Mouse (Mus musculus) layer of hippocampus, postnatal 25 days (tissue): ENCODE results near the gene Kcns1. TPM values are rescaled to one million over a fixed set of nuclear protein-coding genes. Genes with fewer than 3 reads are reported as not detected.
A peak's percentile ranks its signal among the peaks of the same experiment; 100 is the strongest.
"Not testable (repeated sequence)": the region's sequence is repeated elsewhere in the genome, so short reads cannot be mapped to it uniquely, and the experiment has no call there.

Experiments
- DNase-seq, 2 experiments: peaks; one replicate each; pipeline ENCODE4 v3.0.0; 2022; ENCODE audit warnings: mixed read lengths in 2 of 2, low spot score in 1 of 2; ENCODE audit errors: extremely low spot score in 1 of 2
- total RNA-seq, 2 experiments: library from RNA; stranded (reverse); gene quantifications; 2 replicates each; pipeline ENCODE4 v1.2.3; 2021

Gene Kcns1
- 1 to 10 TPM; 4.4 to 5.0 TPM for total RNA-seq

GRCm38 (mm10) chr2:164170902-164171301 is at the start of gene Kcns1:
Kcns1 (minus strand) TSS chr2:164171113.
- no peak for DNase-seq

GRCm38 (mm10) chr2:164219295-164219694 is 48.4 kb upstream of the Kcns1 start:
- DNase-seq, result no peak

- DNase-seq, result no peak
Observed at GRCm38 (mm10) chr2:164212711-164213110, 41.8 kb upstream of the Kcns1 start.

- no peak for DNase-seq
Observed at GRCm38 (mm10) chr2:164210892-164211291, 40.0 kb upstream of the Kcns1 start.

- no peak for DNase-seq
Observed at GRCm38 (mm10) chr2:164206676-164207075, 35.8 kb upstream of the Kcns1 start.

- not testable (repeated sequence) for DNase-seq
Observed at GRCm38 (mm10) chr2:164206011-164206410, 35.1 kb upstream of the Kcns1 start.

GRCm38 (mm10) chr2:164199626-164200327 is 28.9 kb upstream of the Kcns1 start, which contains the start of gene Wfdc15a:
Wfdc15a (minus strand) TSS chr2:164200130.
- no peak for DNase-seq

GRCm38 (mm10) chr2:164196700-164196990 is 25.7 kb upstream of the Kcns1 start:
- DNase-seq, result no peak

- no peak for DNase-seq
Observed at GRCm38 (mm10) chr2:164195971-164196699, 25.2 kb upstream of the Kcns1 start.

GRCm38 (mm10) chr2:164194959-164195630 is 24.2 kb upstream of the Kcns1 start:
- no peak for DNase-seq

- DNase-seq, result no peak
Observed at GRCm38 (mm10) chr2:164192279-164192678, 21.4 kb upstream of the Kcns1 start.

GRCm38 (mm10) chr2:164190576-164190975 is 19.7 kb upstream of the Kcns1 start, which contains the start of gene Wfdc12:
Wfdc12 (minus strand) TSS chr2:164190608.
- no peak for DNase-seq

GRCm38 (mm10) chr2:164188722-164189121 is 17.8 kb upstream of the Kcns1 start:
- DNase-seq, result no peak

- no peak for DNase-seq
Observed at GRCm38 (mm10) chr2:164184145-164184719, 13.3 kb upstream of the Kcns1 start.

- no peak for DNase-seq
Observed at GRCm38 (mm10) chr2:164183340-164183739, 12.4 kb upstream of the Kcns1 start.

- DNase-seq, result no peak
Observed at GRCm38 (mm10) chr2:164182692-164183255, 11.9 kb upstream of the Kcns1 start, which contains the start of gene Wfdc5. Wfdc5 (minus strand) TSS chr2:164182742.

GRCm38 (mm10) chr2:164180770-164181169 is 9.9 kb upstream of the Kcns1 start:
- no peak for DNase-seq

- DNase-seq, result peak in 1 of 2 experiments; percentile 56
Observed at GRCm38 (mm10) chr2:164180124-164180523, 9.2 kb upstream of the Kcns1 start.

- no peak for DNase-seq
Observed at GRCm38 (mm10) chr2:164177831-164178230, 6.9 kb upstream of the Kcns1 start.

- no peak for DNase-seq
Observed at GRCm38 (mm10) chr2:164175850-164176249, 4.9 kb upstream of the Kcns1 start.
